Mouse (Mus musculus): Measurements from ENCODE around the gene 3110082I17Rik. TPM values are rescaled to one million over a fixed set of nuclear protein-coding genes. Genes with fewer than 3 reads are reported as not detected.

3110082I17Rik gene
- total and polyA plus RNA-seq, 2 experiments, result 1.6 to 7.4 TPM

GRCm38 (mm10) chr5:139495019-139495669 is 34.8 kb upstream of the 3110082I17Rik start:
- Histone ChIP-seq H3K27me3 (ENCODE audit: control insufficient read depth, insufficient read depth, low read length) (peaks cover 5% of the 10 kb centered on the region; the same call in 1 of the 2 replicates), H3K4me1 (ENCODE audit: control insufficient read depth, insufficient read depth, low read length) (no peaks in the 10 kb centered on the region), H3K4me3 (ENCODE audit: insufficient read depth, low read depth, low read length) (no peak overlapping the region), H3K79me2 (ENCODE audit: control insufficient read depth, insufficient read depth, low read length) (no peaks in the 10 kb centered on the region), H3K9ac (ENCODE audit: low read depth, low read length) (no peak overlapping the region), H3K36me3 (ENCODE audit: control insufficient read depth, insufficient read depth, low read length) (no peaks in the 10 kb centered on the region), H3K27ac (replicated peaks; ENCODE audit: insufficient read depth, low read depth, low read length) (no peak overlapping the region)
- TF ChIP-seq POLR2A (IDR thresholded peaks at IDR 0.05; ENCODE audit: extremely low read depth, insufficient read depth, low read length) (no peak), CTCF (IDR thresholded peaks at IDR 0.05; ENCODE audit: low read depth, low read length) (no peak)
- DNase-seq (ENCODE audit: extremely low read depth, low read depth, low spot score), result no peak
- 34% methylated on average over 22 of the region's 22 CpGs for WGBS

- H3K36me3 ChIP-seq (ENCODE audit: control insufficient read depth, insufficient read depth, low read length), result no peaks in the 10 kb centered on the region
- peaks cover 5% of the 10 kb centered on the region; the same call in 1 of the 2 replicates for H3K27me3 ChIP-seq (ENCODE audit: control insufficient read depth, insufficient read depth, low read length)
- H3K27ac ChIP-seq (replicated peaks; ENCODE audit: insufficient read depth, low read depth, low read length), result no peak overlapping the region
- H3K79me2 ChIP-seq (ENCODE audit: control insufficient read depth, insufficient read depth, low read length), result no peaks in the 10 kb centered on the region
- 79% methylated on average over 5 of the region's 5 CpGs for WGBS
- no peak for DNase-seq (ENCODE audit: extremely low read depth, low read depth, low spot score)
- TF ChIP-seq CTCF (IDR thresholded peaks at IDR 0.05; ENCODE audit: low read depth, low read length) (no peak), POLR2A (IDR thresholded peaks at IDR 0.05; ENCODE audit: extremely low read depth, insufficient read depth, low read length) (no peak)
- H3K4me3 ChIP-seq (ENCODE audit: insufficient read depth, low read depth, low read length), result no peak overlapping the region
- H3K9ac ChIP-seq (ENCODE audit: low read depth, low read length), result no peak overlapping the region
- H3K4me1 ChIP-seq (ENCODE audit: control insufficient read depth, insufficient read depth, low read length), result no peaks in the 10 kb centered on the region
Observed at GRCm38 (mm10) chr5:139493690-139494089, 33.4 kb upstream of the 3110082I17Rik start.

- no peaks in the 10 kb centered on the region for H3K36me3 ChIP-seq (ENCODE audit: control insufficient read depth, insufficient read depth, low read length)
- no peaks in the 10 kb centered on the region for H3K4me1 ChIP-seq (ENCODE audit: control insufficient read depth, insufficient read depth, low read length)
- no peaks in the 10 kb centered on the region for H3K79me2 ChIP-seq (ENCODE audit: control insufficient read depth, insufficient read depth, low read length)
- H3K9ac ChIP-seq (ENCODE audit: low read depth, low read length), result no peak overlapping the region
- DNase-seq (ENCODE audit: extremely low read depth, low read depth, low spot score), result no peak
- no peak overlapping the region for H3K4me3 ChIP-seq (ENCODE audit: insufficient read depth, low read depth, low read length)
- TF ChIP-seq POLR2A (IDR thresholded peaks at IDR 0.05; ENCODE audit: extremely low read depth, insufficient read depth, low read length), result no peak
- no peak for TF ChIP-seq CTCF (IDR thresholded peaks at IDR 0.05; ENCODE audit: low read depth, low read length)
- H3K27ac ChIP-seq (replicated peaks; ENCODE audit: insufficient read depth, low read depth, low read length), result no peak overlapping the region
- H3K27me3 ChIP-seq (ENCODE audit: control insufficient read depth, insufficient read depth, low read length), result peaks cover 3% of the 10 kb centered on the region; the same call in 1 of the 2 replicates
- 69% methylated on average over 8 of the region's 8 CpGs for WGBS
Observed at GRCm38 (mm10) chr5:139491348-139491747, 31.0 kb upstream of the 3110082I17Rik start.

- Histone ChIP-seq H3K9ac (ENCODE audit: low read depth, low read length) (no peak overlapping the region), H3K27ac (replicated peaks; ENCODE audit: insufficient read depth, low read depth, low read length) (no peak overlapping the region), H3K4me3 (ENCODE audit: insufficient read depth, low read depth, low read length) (no peak overlapping the region), H3K27me3 (ENCODE audit: control insufficient read depth, insufficient read depth, low read length) (peaks cover 3% of the 10 kb centered on the region; the same call in 1 of the 2 replicates), H3K79me2 (ENCODE audit: control insufficient read depth, insufficient read depth, low read length) (no peaks in the 10 kb centered on the region), H3K36me3 (ENCODE audit: control insufficient read depth, insufficient read depth, low read length) (no peaks in the 10 kb centered on the region), H3K4me1 (ENCODE audit: control insufficient read depth, insufficient read depth, low read length) (no peaks in the 10 kb centered on the region)
- DNase-seq (ENCODE audit: extremely low read depth, low read depth, low spot score), result no peak
- TF ChIP-seq POLR2A (IDR thresholded peaks at IDR 0.05; ENCODE audit: extremely low read depth, insufficient read depth, low read length), result no peak
- WGBS, result 80% methylated on average over 11 of the region's 11 CpGs
Observed at GRCm38 (mm10) chr5:139490131-139490530, 29.8 kb upstream of the 3110082I17Rik start.

GRCm38 (mm10) chr5:139484185-139484814 is 24.0 kb upstream of the 3110082I17Rik start, which contains the start of gene Zfand2a:
Gene Zfand2a, minus strand, starts transcription at chr5:139484549.
- Histone ChIP-seq H3K4me1 (ENCODE audit: control insufficient read depth, insufficient read depth, low read length) (peaks cover 6% of the 10 kb centered on the region; the same call in 1 of the 2 replicates), H3K27ac (replicated peaks; ENCODE audit: insufficient read depth, low read depth, low read length) (peak within 1 kb of the TSS; percentile 53), H3K79me2 (ENCODE audit: control insufficient read depth, insufficient read depth, low read length) (peaks cover 3% of the 10 kb centered on the region; the same call in 1 of the 2 replicates), H3K9ac (ENCODE audit: low read depth, low read length) (peak within 1 kb of the TSS; percentile 68), H3K27me3 (ENCODE audit: control insufficient read depth, insufficient read depth, low read length) (no peaks in the 10 kb centered on the region), H3K4me3 (ENCODE audit: insufficient read depth, low read depth, low read length) (peak within 1 kb of the TSS; percentile 73), H3K36me3 (ENCODE audit: control insufficient read depth, insufficient read depth, low read length) (peaks cover 4% of the 10 kb centered on the region)
- 1% methylated on average over 42 of the region's 42 CpGs for WGBS
- peak; percentile 97 for DNase-seq (ENCODE audit: extremely low read depth, low read depth, low spot score)
- TF ChIP-seq CTCF (IDR thresholded peaks at IDR 0.05; ENCODE audit: low read depth, low read length) (no peak), POLR2A (IDR thresholded peaks at IDR 0.05; ENCODE audit: extremely low read depth, insufficient read depth, low read length) (peak; percentile 65; the same call in 1 of the 2 replicates)
